Mouse (Mus musculus): ENCODE data around the gene Adcy5.

- TF ChIP-seq SRF (IDR thresholded peaks at IDR 0.05; ENCODE audit: control insufficient read depth, insufficient read length, low read depth): no peak
- TF ChIP-seq TCF12 (IDR thresholded peaks at IDR 0.05; ENCODE audit: insufficient read depth, poor library complexity, severe bottlenecking): no peak
Observed at GRCm38 (mm10) chr16:35139873-35140619, 14.6 kb upstream of the Adcy5 start.
